Comparison of ENCODE assay signal across 18 mouse cellular contexts in the genomic region with DNA sequence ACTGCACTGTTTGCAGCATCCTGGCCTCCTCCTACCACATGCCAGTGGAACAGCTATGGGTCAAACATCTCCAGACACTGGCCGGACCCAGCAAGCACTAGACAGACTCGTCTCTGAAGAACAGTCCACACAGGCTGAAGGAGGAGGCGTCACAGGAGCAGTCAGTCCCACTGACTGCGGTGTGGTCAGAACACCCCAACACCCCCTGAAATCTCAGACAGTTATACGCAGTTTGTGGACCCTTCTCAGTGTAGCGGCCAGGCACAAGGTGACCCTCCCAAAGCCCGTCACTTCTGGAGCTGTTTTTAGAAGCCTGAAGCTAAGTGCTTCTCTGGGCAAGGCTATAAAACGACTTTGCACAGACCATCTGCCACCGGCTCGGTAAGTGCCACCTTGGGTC.
DNase-seq lines count a peak whose midpoint lies in the region; ATAC-seq and TF ChIP-seq lines count a peak whose summit lies in the region.
"Had no signal": no experiment of that assay in that cellular context is flagged by ENCODE, and none has a peak within 500 bp of the region (broad histone marks: within the 10 kb centered on the region; RNA-seq: fewer than 3 reads in every experiment).

No protein-coding gene starts in this region.

- 0 out of 2 replicates have a peak, but pooled peaks cover 9% of the 10 kb centered on the region for H3K36me3 ChIP-seq in embryonic facial prominence, embryonic 14.5 days (ENCODE audit: control insufficient read depth, insufficient read depth, low read length)
- peaks cover 3% of the 10 kb centered on the region; the same call in 1 of the 2 replicates for H3K36me3 ChIP-seq in embryonic facial prominence, embryonic 10.5 days (replicated peaks)
- H3K36me3 ChIP-seq in heart, embryonic 13.5 days, result peaks cover 11% of the 10 kb centered on the region; the same call in 1 of the 2 replicates
- H3K36me3 ChIP-seq in intestine, embryonic 14.5 days (ENCODE audit: control insufficient read depth, insufficient read depth, low read length), result peaks cover 53% of the 10 kb centered on the region
- peaks cover 24% of the 10 kb centered on the region for H3K36me3 ChIP-seq in intestine, postnatal 0 days (ENCODE audit: control insufficient read depth, insufficient read depth)
- H3K36me3 ChIP-seq in stomach, embryonic 16.5 days (ENCODE audit: control insufficient read depth, insufficient read depth, low read length), result peaks cover 3% of the 10 kb centered on the region; the same call in 1 of the 2 replicates
- H3K36me3 ChIP-seq: embryonic facial prominence, embryonic 12.5 days had no signal

- WGBS in embryonic facial prominence, embryonic 14.5 days, result 84% methylated on average over 10 of the region's 10 CpGs
- 88% methylated on average over 10 of the region's 10 CpGs for WGBS in embryonic facial prominence, embryonic 10.5 days
- WGBS in heart, embryonic 13.5 days, result 43% methylated on average over 10 of the region's 10 CpGs
- WGBS in intestine, embryonic 14.5 days, result 68% methylated on average over 10 of the region's 10 CpGs
- 73% methylated on average over 10 of the region's 10 CpGs for WGBS in intestine, postnatal 0 days
- WGBS in stomach, embryonic 16.5 days, result 75% methylated on average over 10 of the region's 10 CpGs

- H3K9ac ChIP-seq in embryonic facial prominence, embryonic 14.5 days (ENCODE audit: low read depth, low read length), result no peak overlapping the region
- H3K9ac ChIP-seq in heart, embryonic 13.5 days, result peak overlapping the region; percentile 42; the same call in 1 of the 2 replicates
- H3K9ac ChIP-seq in intestine, embryonic 14.5 days (ENCODE audit: low read length), result no peak overlapping the region
- no peak overlapping the region for H3K9ac ChIP-seq in intestine, postnatal 0 days (ENCODE audit: low read depth, low read length)
- H3K9ac ChIP-seq in stomach, embryonic 16.5 days (ENCODE audit: low read length), result no peak overlapping the region
- H3K9ac ChIP-seq: embryonic facial prominence, embryonic 12.5 days; forebrain, embryonic 13.5 days; hindbrain, embryonic 14.5 days; limb, embryonic 12.5 days; liver, postnatal 0 days had no signal

- TF ChIP-seq CTCF in intestine, postnatal 0 days (IDR thresholded peaks at IDR 0.05; ENCODE audit: low read depth), result no peak

- no peak overlapping the region for H3K4me2 ChIP-seq in embryonic facial prominence, embryonic 14.5 days (ENCODE audit: low read depth, low read length)
- H3K4me2 ChIP-seq in heart, embryonic 13.5 days, result peak overlapping the region; percentile 44
- no peak overlapping the region for H3K4me2 ChIP-seq in intestine, embryonic 14.5 days (ENCODE audit: low read length)
- no peak overlapping the region for H3K4me2 ChIP-seq in intestine, postnatal 0 days (replicated peaks; ENCODE audit: low read depth)
- H3K4me2 ChIP-seq in stomach, embryonic 16.5 days (ENCODE audit: low read depth, low read length), result no peak overlapping the region
- H3K4me2 ChIP-seq: embryonic facial prominence, embryonic 12.5 days; forebrain, embryonic 13.5 days; hindbrain, embryonic 14.5 days; limb, embryonic 12.5 days; liver, embryonic 11.5 days; midbrain, embryonic 11.5 days had no signal

- H3K9me3 ChIP-seq in embryonic facial prominence, embryonic 14.5 days (ENCODE audit: control insufficient read depth, low read length), result no peaks in the 10 kb centered on the region
- H3K9me3 ChIP-seq in embryonic facial prominence, embryonic 10.5 days, result no peaks in the 10 kb centered on the region
- no peaks in the 10 kb centered on the region for H3K9me3 ChIP-seq in heart, embryonic 13.5 days
- H3K9me3 ChIP-seq in intestine, embryonic 14.5 days (ENCODE audit: control insufficient read depth, low read length), result no peaks in the 10 kb centered on the region
- no peaks in the 10 kb centered on the region for H3K9me3 ChIP-seq in intestine, postnatal 0 days (ENCODE audit: control insufficient read depth)
- no peaks in the 10 kb centered on the region for H3K9me3 ChIP-seq in stomach, embryonic 16.5 days (replicated peaks; ENCODE audit: control insufficient read depth, low read length)
- H3K9me3 ChIP-seq: embryonic facial prominence, embryonic 12.5 days; forebrain, embryonic 13.5 days; limb, embryonic 12.5 days had no signal

- no peak for ATAC-seq in embryonic facial prominence, embryonic 14.5 days (ENCODE audit: low read depth)
- no peak for ATAC-seq in heart, embryonic 13.5 days (ENCODE audit: extremely low read depth, insufficient number of reproducible peaks, low FRiP score, low TSS enrichment)
- ATAC-seq in intestine, embryonic 14.5 days (replicated peaks; ENCODE audit: low FRiP score, low TSS enrichment, low read depth), result no peak
- no peak for ATAC-seq in intestine, postnatal 0 days
- ATAC-seq in stomach, embryonic 16.5 days (ENCODE audit: insufficient read depth, low FRiP score), result no peak
- ATAC-seq: forebrain, embryonic 13.5 days; liver, postnatal 0 days had no signal

- no peaks in the 10 kb centered on the region for H3K27me3 ChIP-seq in embryonic facial prominence, embryonic 14.5 days (replicated peaks; ENCODE audit: control insufficient read depth, insufficient read depth, low read length)
- no peaks in the 10 kb centered on the region for H3K27me3 ChIP-seq in embryonic facial prominence, embryonic 10.5 days (replicated peaks; ENCODE audit: low read depth, poor library complexity, severe bottlenecking)
- H3K27me3 ChIP-seq in heart, embryonic 13.5 days (replicated peaks), result no peaks in the 10 kb centered on the region
- no peaks in the 10 kb centered on the region for H3K27me3 ChIP-seq in intestine, embryonic 14.5 days (replicated peaks; ENCODE audit: control insufficient read depth, insufficient read depth, low read length)
- H3K27me3 ChIP-seq in intestine, postnatal 0 days (replicated peaks; ENCODE audit: control insufficient read depth, insufficient read depth, low read length), result no peaks in the 10 kb centered on the region
- H3K27me3 ChIP-seq in stomach, embryonic 16.5 days (ENCODE audit: control insufficient read depth, insufficient read depth, low read length), result no peaks in the 10 kb centered on the region
- H3K27me3 ChIP-seq: embryonic facial prominence, embryonic 12.5 days; forebrain, embryonic 13.5 days; limb, embryonic 12.5 days had no signal

- peak overlapping the region; percentile 46; the same call in 1 of the 2 replicates for H3K27ac ChIP-seq in embryonic facial prominence, embryonic 14.5 days (replicated peaks; ENCODE audit: low read depth, low read length)
- H3K27ac ChIP-seq in embryonic facial prominence, embryonic 10.5 days (replicated peaks), result no peak overlapping the region
- H3K27ac ChIP-seq in heart, embryonic 13.5 days (replicated peaks), result peak overlapping the region; percentile 77
- peak overlapping the region; percentile 71 for H3K27ac ChIP-seq in intestine, embryonic 14.5 days (ENCODE audit: low read depth)
- H3K27ac ChIP-seq in intestine, postnatal 0 days (ENCODE audit: low read depth, low read length), result no peak overlapping the region
- 0 out of 2 replicates have a peak overlapping the region, but pooled peaks have one; percentile 1 for H3K27ac ChIP-seq in stomach, embryonic 16.5 days (ENCODE audit: low read length)
- H3K27ac ChIP-seq: embryonic facial prominence, embryonic 12.5 days; forebrain, embryonic 13.5 days; hindbrain, embryonic 14.5 days; limb, embryonic 12.5 days had no signal

- H3K4me1 ChIP-seq in embryonic facial prominence, embryonic 14.5 days (ENCODE audit: control insufficient read depth, insufficient read depth, low read length), result peaks cover 11% of the 10 kb centered on the region
- peaks cover 2% of the 10 kb centered on the region for H3K4me1 ChIP-seq in embryonic facial prominence, embryonic 10.5 days
- peaks cover 40% of the 10 kb centered on the region for H3K4me1 ChIP-seq in heart, embryonic 13.5 days
- peaks cover 10% of the 10 kb centered on the region for H3K4me1 ChIP-seq in intestine, embryonic 14.5 days (replicated peaks; ENCODE audit: control insufficient read depth, insufficient read depth, low read length)
- H3K4me1 ChIP-seq in intestine, postnatal 0 days (replicated peaks; ENCODE audit: control insufficient read depth, insufficient read depth, low read length), result no peaks in the 10 kb centered on the region
- peaks cover 13% of the 10 kb centered on the region for H3K4me1 ChIP-seq in stomach, embryonic 16.5 days (ENCODE audit: control insufficient read depth, insufficient read depth, low read length)
- H3K4me1 ChIP-seq: forebrain, embryonic 13.5 days had no signal

- DNase-seq in embryonic facial prominence, embryonic 14.5 days (ENCODE audit: low spot score), result no peak
- no peak for DNase-seq in embryonic facial prominence, embryonic 10.5 days (ENCODE audit: low spot score)
- DNase-seq in heart, postnatal 4 days, result no peak
- DNase-seq in intestine, embryonic 14.5 days (ENCODE audit: low spot score), result no peak
- DNase-seq: adrenal gland, postnatal 25 days; kidney, adult 18-20 months; liver, postnatal 0 days; lung, postnatal 14 days; thymus, postnatal 14 days had no signal

- H3K4me3 ChIP-seq in embryonic facial prominence, embryonic 14.5 days (ENCODE audit: low read depth, low read length), result no peak overlapping the region
- no peak overlapping the region for H3K4me3 ChIP-seq in embryonic facial prominence, embryonic 10.5 days
- no peak overlapping the region for H3K4me3 ChIP-seq in heart, embryonic 13.5 days
- H3K4me3 ChIP-seq in intestine, embryonic 14.5 days (ENCODE audit: low read depth, low read length), result no peak overlapping the region
- H3K4me3 ChIP-seq in intestine, postnatal 0 days (ENCODE audit: low read depth, low read length), result no peak overlapping the region
- no peak overlapping the region for H3K4me3 ChIP-seq in stomach, embryonic 16.5 days (replicated peaks; ENCODE audit: low read length)
- H3K4me3 ChIP-seq: embryonic facial prominence, embryonic 12.5 days; forebrain, embryonic 13.5 days; limb, embryonic 12.5 days had no signal

Comparison
In these comparisons a context has a peak if more than half of its experiments do, and no peak if none do; other contexts are left out.
1. H3K27ac ChIP-seq: peak in embryonic facial prominence, embryonic 14.5 days (single experiment), heart, embryonic 13.5 days (single experiment), intestine, embryonic 14.5 days (single experiment) and stomach, embryonic 16.5 days (single experiment); none in embryonic facial prominence, embryonic 10.5 days (single experiment) and intestine, postnatal 0 days (single experiment).